Mouse (Mus musculus) kidney, postnatal 0 days (tissue): ENCODE data around the gene Sox5. TPM values are rescaled to one million over a fixed set of nuclear protein-coding genes. Genes with fewer than 3 reads are reported as not detected.

Experiments
- ATAC-seq: fragments of 200-750 bp; cut with Nextera tagmentation; replicated peaks from 2 replicates; pipeline ENCODE4 v1.8.0; 2017; ENCODE audit warnings: low read depth, moderate number of reproducible peaks, moderate TSS enrichment, moderate library complexity; ENCODE audit not compliant: low FRiP score
- DNase-seq: peaks from one replicate; pipeline ENCODE4 v3.0.0-alpha.2; 2016; ENCODE audit warnings: low spot score
- H3K27ac ChIP-seq: fragments of 300-500 bp; sonication (generic); 2 replicates; pipeline ENCODE4 v1.5.1; 2014; ENCODE audit warnings: mild to moderate bottlenecking
- H3K27me3 ChIP-seq: fragments of 300-500 bp; sonication (generic); 2 replicates; pipeline ENCODE4 v1.6.1; 2014; ENCODE audit warnings: low read length, mixed read lengths; ENCODE audit not compliant: insufficient read depth
- H3K36me3 ChIP-seq: fragments of 300-500 bp; sonication (generic); 2 replicates; pipeline ENCODE4 v1.6.1; 2014; ENCODE audit warnings: low read length, mixed read lengths; ENCODE audit not compliant: insufficient read depth
- H3K4me1 ChIP-seq: fragments of 300-500 bp; sonication (generic); replicated peaks from 2 replicates; pipeline ENCODE4 v1.6.1; 2014; ENCODE audit warnings: antibody characterized with exemption, low read length, mixed read lengths; ENCODE audit not compliant: insufficient read depth
- H3K4me2 ChIP-seq: fragments of 300-500 bp; sonication (generic); 2 replicates; pipeline ENCODE4 v1.6.1; 2014; ENCODE audit warnings: mild to moderate bottlenecking, low read length, moderate library complexity, mixed read lengths
- H3K4me3 ChIP-seq: fragments of 300-500 bp; sonication (generic); replicated peaks from 2 replicates; pipeline ENCODE4 v1.5.1; 2014; ENCODE audit warnings: low read depth, low read length
- H3K9ac ChIP-seq: fragments of 300-500 bp; sonication (generic); 2 replicates; pipeline ENCODE4 v1.6.1; 2014; ENCODE audit warnings: low read depth, low read length
- H3K9me3 ChIP-seq: fragments of 300-500 bp; sonication (generic); replicated peaks from 2 replicates; pipeline ENCODE4 v1.6.1; 2016; ENCODE audit warnings: low read length, inconsistent platforms, mixed read lengths
- CTCF ChIP-seq: IDR thresholded peaks from 2 replicates; pipeline ENCODE4 v1.5.1; 2016; ENCODE audit warnings: antibody characterized with exemption, low read depth, mild to moderate bottlenecking, moderate library complexity
- WGBS: fragments of 180-500 bp; shearing (Covaris S2); extraction: QIAGEN DNeasy Blood & Tissue Kit; methylation state at CpG from one replicate; pipeline ENCODE4 v1.1.7; 2014; 5-methylcytosine and 5-hydroxymethylcytosine counted together
- polyA plus RNA-seq: library from polyadenylated mRNA; unstranded; fragments of >200 nt; fragmentation: Nextera tagmentation; extraction: Ambion mirVana; gene quantifications from 2 replicates; pipeline ENCODE4 v1.2.1, GENCODE M21; 2015

The Sox5 gene
- polyA plus RNA-seq, 1 experiment from 2014 or later = 6.1 TPM

DNA sequence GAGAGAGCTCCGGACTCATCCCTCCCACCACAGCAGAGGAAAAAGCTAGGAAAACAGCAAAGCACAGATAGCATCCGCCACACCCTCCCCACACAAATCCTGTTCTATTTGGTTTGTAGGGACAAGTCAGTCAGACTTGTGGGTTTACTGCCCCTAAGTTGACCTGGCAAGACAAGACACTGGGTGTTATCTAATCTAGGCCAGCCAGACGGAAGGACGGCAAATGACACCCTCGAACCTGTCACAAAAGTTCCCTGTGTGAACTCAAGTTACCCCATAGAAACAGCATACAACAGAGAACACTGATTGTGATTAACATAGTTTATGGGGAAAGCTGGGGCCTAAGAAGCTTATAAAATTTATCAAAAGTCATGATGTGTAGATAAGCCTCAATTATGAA, 76.8 kb downstream of the Sox5 start:
- Histone ChIP-seq H3K9ac (no peak overlapping the region), H3K4me2 (no peak overlapping the region), H3K27me3 (no peaks in the 10 kb centered on the region), H3K27ac (no peak overlapping the region), H3K4me1 (no peaks in the 10 kb centered on the region), H3K36me3 (no peaks in the 10 kb centered on the region), H3K9me3 (no peaks in the 10 kb centered on the region), H3K4me3 (no peak overlapping the region)
- DNase-seq = no peak
- WGBS = 84% methylated on average over 5 of the region's 5 CpGs
- TF ChIP-seq CTCF = no peak
- no peak for ATAC-seq

- no peaks in the 10 kb centered on the region for H3K4me1 ChIP-seq
- DNase-seq (no peak), ATAC-seq (no peak)
- H3K36me3 ChIP-seq = no peaks in the 10 kb centered on the region
- H3K27ac ChIP-seq = no peak overlapping the region
- TF ChIP-seq CTCF = no peak
- H3K4me2 ChIP-seq = no peak overlapping the region
- H3K9ac ChIP-seq = no peak overlapping the region
- no peaks in the 10 kb centered on the region for H3K9me3 ChIP-seq
- H3K4me3 ChIP-seq = no peak overlapping the region
- 75% methylated on average over 4 of the region's 4 CpGs for WGBS
- no peaks in the 10 kb centered on the region for H3K27me3 ChIP-seq
Measured at GRCm38 (mm10) chr6:144695660-144696059, 86.1 kb downstream of the Sox5 start.

DNA sequence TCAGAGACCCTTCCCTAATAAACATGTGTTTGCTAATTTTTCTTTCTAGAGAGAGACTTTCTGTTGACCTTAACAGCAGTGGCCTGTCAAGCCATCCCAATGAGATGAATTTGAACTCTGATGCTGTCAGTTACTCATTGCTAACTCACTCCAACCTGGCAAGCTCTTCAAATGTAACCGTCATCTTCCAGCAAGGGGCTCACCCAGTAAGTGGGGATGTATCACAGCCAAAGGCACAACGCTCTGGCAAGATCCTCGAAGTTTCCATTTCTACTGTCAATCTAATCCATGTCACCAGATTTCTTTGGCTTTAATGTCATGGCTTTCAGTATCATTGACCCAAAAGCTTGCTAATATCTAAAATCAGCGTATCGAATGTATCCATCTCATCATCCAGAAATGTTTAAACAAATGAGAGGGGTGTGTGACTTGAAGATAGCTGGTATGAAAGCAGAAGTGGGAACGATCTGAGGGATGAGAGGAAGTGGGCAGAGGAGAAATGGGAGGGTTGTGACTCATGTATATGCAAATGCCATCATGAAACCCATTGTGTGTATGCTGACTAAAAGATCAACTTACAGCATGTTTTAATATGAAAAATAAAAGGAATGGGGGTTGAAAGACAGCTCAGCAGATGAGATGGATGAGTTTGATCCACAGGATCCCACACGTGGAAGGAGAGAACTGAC, 88.4 kb downstream of the Sox5 start:
- Histone ChIP-seq H3K27ac (no peak overlapping the region), H3K4me2 (no peak overlapping the region), H3K4me3 (no peak overlapping the region), H3K27me3 (no peaks in the 10 kb centered on the region), H3K9ac (no peak overlapping the region), H3K9me3 (no peaks in the 10 kb centered on the region), H3K36me3 (no peaks in the 10 kb centered on the region), H3K4me1 (no peaks in the 10 kb centered on the region)
- no peak for ATAC-seq
- no peak for DNase-seq
- WGBS = 86% methylated on average over 7 of the region's 7 CpGs
- no peak for TF ChIP-seq CTCF

GRCm38 (mm10) chr6:144691298-144692041, 90.3 kb downstream of the Sox5 start:
- ATAC-seq (no peak), DNase-seq (peak; percentile 44)
- Histone ChIP-seq H3K4me1 (no peaks in the 10 kb centered on the region), H3K9me3 (no peaks in the 10 kb centered on the region), H3K27ac (no peak overlapping the region), H3K27me3 (no peaks in the 10 kb centered on the region), H3K36me3 (no peaks in the 10 kb centered on the region), H3K4me3 (no peak overlapping the region), H3K4me2 (no peak overlapping the region), H3K9ac (no peak overlapping the region)
- TF ChIP-seq CTCF = no peak
- WGBS = 63% methylated on average over 7 of the region's 7 CpGs

DNA sequence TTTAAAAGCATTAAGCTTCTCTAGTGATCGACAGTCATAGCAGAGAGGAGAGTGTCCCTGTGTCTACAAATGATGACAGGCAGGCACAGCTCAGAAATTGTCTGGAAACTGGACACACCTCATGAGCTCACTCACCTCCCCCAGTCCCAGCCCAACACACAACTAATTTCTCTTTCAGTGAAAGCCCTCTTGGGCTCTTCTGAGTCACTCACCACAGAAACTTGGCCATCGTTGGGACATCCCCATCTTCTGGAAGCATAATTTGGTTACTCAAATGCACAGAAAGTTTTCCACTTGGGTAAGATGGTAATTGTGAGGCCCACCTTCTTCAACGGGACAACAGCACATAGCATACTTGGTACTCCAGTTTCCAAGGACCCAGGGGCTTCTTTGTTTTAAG, 92.7 kb downstream of the Sox5 start:
- H3K4me2 ChIP-seq = no peak overlapping the region
- H3K9me3 ChIP-seq = no peaks in the 10 kb centered on the region
- WGBS = 86% methylated on average over 3 of the region's 3 CpGs
- ATAC-seq (no peak), DNase-seq (no peak)
- no peak overlapping the region for H3K4me3 ChIP-seq
- TF ChIP-seq CTCF = no peak
- H3K27ac ChIP-seq = no peak overlapping the region
- no peaks in the 10 kb centered on the region for H3K27me3 ChIP-seq
- H3K9ac ChIP-seq = no peak overlapping the region
- no peaks in the 10 kb centered on the region for H3K36me3 ChIP-seq
- no peaks in the 10 kb centered on the region for H3K4me1 ChIP-seq

DNA sequence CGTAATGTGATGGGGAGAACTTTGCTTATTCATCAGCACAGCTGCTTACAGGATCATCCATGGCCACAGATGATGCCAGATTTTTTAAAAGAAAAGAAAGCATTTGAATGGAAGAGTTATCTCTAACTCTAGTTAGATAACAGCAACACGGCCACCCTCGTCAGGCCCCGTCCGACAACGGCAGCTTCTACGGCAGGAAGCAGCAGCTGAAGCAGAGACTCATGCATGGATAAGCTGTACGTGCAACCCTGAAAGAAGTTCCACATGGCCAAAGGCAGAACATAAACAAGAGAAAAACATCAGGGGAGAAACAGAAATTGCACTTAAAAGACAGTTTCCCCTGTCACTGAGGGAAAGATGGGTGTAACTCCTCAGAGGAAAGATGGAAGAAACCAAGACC, 94.1 kb downstream of the Sox5 start:
- no peak for ATAC-seq
- H3K4me1 ChIP-seq = no peaks in the 10 kb centered on the region
- no peak overlapping the region for H3K27ac ChIP-seq
- H3K4me2 ChIP-seq = peak overlapping the region; percentile 29
- H3K9ac ChIP-seq = no peak overlapping the region
- DNase-seq = peak; percentile 28
- no peaks in the 10 kb centered on the region for H3K36me3 ChIP-seq
- TF ChIP-seq CTCF = no peak
- 29% methylated on average over 8 of the region's 8 CpGs for WGBS
- H3K9me3 ChIP-seq = no peaks in the 10 kb centered on the region
- no peaks in the 10 kb centered on the region for H3K27me3 ChIP-seq
- no peak overlapping the region for H3K4me3 ChIP-seq
